Mouse (Mus musculus): Measurements from ENCODE around the gene Nol12.

The Nol12 gene

DNA sequence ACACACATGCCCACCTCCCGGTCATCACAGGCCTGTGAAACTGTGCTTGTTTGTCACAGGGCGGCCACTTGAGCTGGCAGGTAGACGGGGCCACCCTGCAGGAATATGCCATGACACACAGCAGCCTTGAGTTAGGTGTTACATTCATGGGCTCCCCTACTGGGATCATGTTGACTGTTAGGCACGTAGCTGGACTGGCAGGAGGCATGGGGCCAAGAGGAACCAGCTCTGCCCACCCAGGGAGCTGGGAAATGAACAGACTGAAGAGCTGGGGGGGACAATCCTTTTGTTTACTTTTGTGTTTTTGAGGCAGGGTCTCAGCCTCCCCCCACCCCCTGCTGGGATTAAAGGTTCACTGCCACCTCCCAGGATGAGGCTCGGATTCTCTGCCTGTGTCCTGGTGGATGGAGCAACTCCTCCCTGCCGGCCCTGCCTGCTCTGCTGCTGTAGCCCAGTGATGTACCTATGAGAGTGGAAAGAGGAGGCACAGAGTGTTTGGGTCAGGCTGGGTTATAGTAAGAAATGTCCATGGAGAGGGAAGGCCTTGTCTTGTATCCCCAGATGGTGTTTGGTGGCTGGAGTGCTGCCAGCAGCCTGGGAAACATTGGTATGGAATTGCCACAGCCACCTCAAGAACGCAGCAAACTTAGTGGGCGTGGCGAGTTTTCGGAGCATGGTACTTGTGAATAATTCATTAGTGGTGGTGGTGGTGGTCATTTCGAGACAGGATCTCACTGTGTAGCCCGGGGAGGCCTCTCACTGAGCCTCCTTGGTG, 18.5 kb upstream of the Nol12 start:
- peak; percentile 40 to 56 for DNase-seq

DNA sequence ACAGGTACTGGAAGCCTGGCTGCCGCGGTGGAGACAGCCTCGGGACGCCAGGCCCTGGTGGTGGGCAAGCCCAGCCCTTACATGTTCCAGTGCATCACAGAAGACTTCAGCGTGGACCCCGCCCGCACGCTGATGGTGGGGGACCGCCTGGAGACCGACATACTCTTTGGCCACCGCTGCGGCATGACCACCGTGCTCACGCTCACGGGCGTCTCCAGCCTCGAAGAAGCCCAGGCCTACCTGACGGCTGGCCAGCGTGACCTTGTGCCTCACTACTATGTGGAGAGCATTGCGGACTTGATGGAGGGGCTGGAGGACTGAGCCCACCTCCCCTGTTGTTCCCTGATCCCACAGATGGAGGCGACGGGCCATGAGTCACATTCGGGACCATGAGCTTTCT, 16.6 kb upstream of the Nol12 start:
- peak; percentile 27 to 30 for DNase-seq

DNA sequence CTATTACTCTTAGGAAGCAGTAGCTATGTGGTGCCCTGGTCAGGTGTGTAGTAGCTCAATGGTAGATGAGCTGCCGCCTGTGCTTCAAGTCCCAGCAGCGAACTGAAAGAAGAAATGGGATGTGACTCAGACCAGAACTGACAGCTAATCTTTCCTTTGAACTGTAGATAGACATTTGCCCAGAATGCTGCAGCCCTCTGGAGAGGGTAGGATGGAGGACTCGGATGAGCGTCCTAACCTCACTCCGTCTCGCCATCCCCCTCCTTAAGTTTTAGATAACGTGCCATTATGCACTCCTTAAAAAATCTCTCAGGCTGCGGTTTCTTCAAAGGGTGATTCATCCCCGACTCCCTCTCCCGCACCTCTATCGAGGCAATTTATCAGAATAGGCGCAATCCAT, 14.8 kb upstream of the Nol12 start:
- DNase-seq: no peak

DNA sequence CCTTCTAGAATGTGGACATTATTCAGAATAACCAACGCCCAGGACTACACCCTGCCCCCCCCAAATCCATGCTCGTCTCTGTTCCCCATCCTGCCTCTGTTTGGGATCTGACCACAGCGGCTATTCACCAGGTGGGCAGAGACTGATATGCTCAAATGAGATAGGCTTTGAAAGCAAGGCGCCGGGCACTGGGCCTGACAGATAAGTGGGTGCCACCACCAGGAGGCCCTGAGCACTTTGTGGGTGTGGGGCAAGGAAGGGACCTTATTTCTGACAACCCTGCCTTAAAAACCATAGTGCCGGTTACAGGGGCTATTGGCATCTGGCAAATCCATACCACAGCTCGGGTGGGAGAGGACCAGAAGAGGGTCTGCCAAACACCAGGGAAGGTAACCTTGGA, 12.0 kb upstream of the Nol12 start:
- no peak for DNase-seq

DNA sequence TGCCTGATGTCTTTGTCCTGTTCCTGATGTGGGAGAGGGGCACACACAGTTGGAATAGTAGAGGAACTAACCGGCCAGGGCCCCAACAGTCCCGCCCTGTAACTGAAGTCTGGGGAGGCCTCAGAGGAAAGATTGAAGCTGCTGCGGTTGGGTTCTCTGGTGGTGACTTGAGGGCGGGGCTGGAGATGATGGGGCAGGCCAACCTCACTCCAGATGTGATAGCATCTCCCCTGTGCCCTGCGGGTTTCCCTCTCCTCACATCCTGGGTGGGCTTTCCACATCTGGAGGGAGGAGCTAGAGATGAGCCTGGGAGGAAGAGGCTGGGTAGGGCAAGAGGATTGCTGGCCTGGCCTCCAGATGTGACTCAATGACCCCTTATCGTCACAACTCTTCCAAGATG, 11.1 kb upstream of the Nol12 start:
- no peak for DNase-seq

DNA sequence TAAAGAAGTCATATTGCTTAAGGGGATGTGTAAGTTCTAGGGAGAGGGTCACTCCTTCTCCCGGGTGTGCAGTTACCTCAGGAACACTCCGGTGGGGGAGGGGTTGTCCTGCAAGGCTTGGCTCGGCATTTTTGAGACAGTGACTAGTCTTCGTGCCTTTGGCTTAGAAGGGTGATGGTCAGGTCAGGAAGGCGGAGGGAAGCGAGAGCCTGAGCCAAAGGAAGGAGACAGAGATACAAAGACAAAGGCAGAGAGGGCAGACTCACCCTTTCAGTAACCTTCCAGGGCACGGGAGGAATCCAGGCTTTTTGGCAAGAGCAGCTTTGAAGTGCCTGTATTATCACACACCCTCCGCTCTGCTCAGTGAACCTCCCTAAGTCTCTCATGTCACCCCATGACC, 9.6 kb upstream of the Nol12 start:
- DNase-seq: peak; percentile 37 to 48

DNA sequence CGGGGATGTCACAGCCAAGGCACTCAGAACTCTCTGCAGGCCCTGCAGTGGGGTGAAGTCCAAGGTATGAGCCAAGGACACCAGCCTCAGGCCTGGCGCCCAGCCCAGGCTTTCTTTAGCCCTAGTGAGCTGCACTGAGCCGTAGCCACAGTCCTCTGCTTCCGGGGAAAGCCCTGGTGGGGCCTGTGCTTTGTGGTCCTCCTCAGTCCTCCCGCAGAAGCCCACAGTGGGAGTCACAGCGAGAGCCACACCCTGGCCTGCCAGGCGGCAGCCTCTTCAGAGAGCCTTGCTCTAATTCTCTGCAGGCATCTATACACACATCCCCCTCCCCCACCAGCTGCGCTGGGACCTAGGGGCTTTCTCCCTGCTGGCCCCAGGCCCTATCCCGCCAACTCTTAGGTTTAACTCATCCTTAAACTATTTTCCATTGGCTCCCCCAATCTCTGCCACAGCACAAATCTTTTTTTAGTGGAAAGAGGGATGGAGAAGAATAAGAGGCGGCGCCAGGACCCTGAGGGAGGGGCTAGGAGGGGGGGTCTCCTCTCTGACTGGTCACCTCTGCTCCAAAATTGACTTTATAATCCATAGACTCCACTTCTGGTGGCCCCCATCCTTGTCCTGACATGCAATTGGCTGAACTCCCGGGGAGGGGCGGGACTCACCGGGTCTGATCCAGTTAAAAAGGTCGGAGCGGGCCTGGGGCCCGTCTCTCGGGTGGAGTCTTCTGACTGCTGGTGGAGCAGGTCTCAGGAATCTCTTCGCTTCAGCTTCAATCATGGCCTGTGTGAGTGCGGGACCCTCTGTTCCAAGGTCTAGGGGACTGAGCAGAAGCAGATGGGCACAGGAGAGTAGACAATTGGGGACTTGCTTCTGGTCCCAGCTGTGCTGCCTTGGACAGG, 8.5 kb upstream of the Nol12 start, which contains the start of gene Lgals1:
TSS of gene Lgals1 (plus strand) at position 705 of the 899 bp plus-strand sequence.
- DNase-seq: peak; percentile 91 to 95

DNA sequence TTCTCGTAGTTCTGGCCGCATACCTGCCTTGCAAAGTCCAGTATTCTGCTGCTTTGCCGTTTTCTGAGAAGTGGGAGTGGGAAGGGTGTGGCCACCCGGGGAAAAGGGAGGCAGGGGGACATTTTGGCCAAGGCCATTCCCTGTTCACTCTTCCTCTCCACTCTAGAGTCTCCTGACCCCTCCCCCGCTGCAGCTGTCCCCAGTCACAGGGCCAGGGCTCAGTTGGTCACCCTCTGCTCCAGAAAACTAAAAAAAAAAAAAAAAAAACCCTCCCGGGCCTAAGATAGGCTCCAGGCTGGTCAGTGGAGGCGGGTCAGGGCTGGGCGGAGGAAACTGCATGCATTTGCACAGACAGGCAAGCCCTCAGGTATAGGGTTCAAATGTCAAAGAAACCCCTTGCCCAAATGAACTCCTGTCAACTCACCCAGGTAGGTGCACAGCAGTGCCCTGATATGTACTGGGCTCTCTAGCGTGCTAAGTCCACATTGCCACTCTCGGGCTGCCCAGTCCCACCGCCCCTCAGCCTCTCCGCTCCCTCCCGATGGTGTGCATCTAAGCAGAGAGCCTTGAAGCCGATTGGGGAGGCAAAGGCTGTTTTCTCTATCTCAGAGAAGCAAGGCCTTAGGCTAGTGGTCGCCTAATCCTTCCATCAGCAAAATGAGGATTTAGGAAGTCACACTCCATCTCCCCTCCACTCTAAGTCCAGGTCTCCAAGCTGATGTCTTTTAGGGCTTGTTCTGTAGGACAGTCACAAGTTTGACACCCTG, 7.5 kb upstream of the Nol12 start:
- peak; percentile 57 to 71 for DNase-seq

DNA sequence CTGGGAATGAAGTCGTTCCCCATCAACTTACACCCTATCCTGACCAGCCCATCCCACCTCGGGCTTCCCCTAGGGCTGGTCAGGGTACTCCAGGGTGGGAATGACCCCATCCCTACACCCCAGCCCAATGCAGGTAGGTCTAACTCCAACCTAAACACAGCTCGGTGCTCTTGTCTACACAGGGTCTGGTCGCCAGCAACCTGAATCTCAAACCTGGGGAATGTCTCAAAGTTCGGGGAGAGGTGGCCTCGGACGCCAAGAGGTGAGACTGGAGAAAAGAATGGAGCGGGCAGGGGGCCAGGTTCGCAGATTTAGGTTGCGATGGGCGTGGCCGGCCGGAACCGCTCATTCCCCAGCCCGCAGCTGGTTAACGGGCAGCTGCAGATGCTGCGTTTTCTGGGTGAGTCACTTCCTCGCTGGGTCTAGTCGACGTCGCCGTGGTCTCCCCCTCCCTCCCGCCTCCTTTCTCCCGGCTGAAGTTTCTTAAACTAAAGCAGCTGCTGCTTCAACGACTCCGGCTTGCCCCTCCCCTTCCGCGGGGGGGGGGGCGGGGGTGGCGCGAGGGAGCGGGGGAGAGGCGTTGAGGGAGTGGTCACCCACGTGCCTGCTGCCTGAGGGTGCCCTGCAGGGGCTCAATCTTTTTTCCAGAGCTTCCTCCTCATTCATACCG, 6.8 kb upstream of the Nol12 start:
- peak; percentile 84 to 91 for DNase-seq

DNA sequence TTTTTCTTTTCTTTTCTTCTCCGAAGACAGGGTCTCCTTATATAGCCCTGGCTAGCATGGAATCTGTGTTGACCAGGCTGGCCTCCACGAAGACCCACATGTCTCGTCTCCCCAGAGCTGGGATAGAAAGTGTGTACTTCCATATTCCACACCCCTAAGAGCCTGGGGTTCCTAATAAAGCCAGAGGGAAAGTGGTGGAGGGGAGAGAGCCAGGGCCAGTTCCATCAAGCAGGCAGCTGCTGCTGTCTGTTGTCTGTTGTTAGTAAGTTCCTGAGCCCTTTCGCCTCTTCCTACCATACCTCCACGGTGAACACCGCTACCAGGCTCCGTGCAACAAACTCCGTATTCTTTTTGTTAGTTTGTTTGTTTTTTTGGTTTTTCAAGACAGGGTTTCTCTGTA, 6.2 kb upstream of the Nol12 start:
- no peak for DNase-seq

DNA sequence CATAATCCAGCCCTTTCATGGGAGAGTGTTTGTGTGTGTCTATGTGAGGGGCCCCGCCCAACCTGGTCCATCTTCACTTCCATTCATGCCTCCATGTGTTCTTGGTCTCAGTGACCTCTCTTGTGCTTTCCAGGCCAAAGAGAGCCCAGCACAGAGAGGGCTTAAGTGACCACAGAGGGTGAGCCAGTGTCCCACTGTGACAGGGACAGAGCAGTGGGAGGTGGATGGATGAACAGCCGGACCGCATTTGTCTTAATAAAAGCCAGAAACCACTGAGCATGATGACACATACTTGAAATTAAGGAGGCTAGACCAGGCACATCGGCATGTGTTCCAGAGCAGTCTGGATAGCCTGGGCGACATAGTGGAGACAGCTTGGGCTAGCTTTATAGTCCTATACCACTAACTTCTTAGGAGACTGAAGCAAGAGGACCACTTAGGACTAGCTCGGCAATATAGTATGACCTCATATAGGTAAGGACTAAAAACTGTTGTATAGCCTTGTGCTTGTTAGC, 4.5 kb upstream of the Nol12 start:
- DNase-seq: no peak

DNA sequence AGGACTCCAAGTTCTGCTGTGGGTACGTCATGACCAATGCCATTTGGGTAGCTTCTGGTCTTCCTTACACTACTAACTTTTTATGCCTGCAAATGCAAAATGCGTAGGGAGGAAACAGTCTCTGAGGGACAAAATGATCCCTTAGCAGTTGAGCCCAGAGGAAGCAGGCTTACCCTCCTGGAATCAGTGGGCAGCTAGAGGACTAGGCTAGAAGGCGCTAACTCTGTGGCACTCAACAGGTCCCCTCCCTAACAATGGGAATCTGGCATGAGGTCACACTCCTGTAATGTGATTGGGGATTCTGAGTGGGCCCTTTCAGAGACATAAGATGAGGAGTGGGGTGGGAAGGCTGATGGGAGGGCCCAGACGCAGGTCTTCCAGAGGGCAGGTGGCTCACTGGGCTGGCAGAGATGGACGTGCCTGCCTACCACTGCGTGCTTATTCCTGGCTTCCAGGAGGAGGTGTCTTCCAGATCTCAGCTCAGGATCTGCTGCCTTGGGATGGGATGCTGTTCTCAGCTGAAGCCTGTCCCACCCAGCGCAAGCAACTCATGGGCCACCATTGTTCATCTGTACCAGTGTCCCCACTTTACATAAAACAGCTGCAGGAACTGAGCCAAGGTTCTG, 3.8 kb upstream of the Nol12 start:
- no peak for DNase-seq

DNA sequence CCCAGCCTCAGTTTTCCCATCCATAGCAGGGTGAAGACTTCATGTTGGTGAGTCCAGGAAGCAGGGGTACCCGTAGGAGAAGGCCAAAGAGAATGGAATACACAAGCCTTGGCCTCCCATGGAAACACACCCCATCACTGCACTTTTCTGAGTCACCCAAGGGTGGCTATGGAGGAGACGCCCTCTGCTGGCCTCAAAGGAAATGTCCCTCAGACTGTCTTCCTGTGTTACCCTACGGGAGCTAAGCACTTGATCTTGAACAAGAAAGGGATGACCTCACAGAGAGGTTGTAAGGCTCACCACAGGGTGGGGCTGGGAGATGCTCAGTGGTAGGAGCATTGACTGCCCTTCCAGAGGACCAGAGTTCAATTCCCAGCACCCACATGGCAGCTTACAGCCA, 3.2 kb upstream of the Nol12 start:
- DNase-seq: peak; percentile 62 to 74

DNA sequence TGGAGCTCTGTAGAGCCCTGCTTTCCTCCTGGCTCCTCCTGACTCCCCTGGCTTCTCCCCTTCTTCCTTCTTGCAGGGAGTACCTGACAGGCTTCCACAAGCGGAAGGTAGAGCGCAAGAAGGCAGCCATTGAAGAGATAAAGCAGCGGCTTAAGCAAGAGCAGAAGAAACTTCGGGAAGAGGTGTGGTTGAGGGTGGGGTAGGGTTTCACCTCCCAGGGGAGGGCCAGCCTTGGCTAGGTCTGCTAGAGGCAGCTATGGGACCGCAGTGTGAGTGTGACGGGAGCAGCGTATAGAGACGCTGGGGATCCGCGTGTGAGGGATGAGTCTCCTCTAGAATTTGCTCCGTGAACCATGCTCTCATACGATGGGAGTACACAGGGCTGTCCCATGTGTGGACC, 1.7 kb downstream of the Nol12 start:
- DNase-seq: no peak

DNA sequence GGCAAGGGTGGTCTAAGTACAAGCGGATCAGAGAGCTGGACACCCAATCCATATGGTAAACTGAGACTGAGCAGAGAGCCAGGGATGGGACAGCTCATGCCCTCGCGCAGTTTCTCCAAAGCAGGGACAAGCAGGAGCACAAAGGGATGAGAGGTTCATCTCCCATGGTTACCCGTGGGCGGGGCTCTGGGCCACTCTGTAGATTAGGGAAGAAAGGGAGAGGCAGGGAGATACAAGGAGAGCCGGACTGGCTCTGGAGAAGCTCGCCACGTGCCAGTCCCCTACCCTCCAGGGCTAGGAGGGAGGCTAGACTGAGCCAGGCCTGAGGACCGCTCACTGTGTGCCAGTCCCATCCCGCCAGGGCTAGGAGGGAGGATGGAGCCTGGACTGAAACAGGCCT, 2.6 kb downstream of the Nol12 start:
- no peak for DNase-seq

DNA sequence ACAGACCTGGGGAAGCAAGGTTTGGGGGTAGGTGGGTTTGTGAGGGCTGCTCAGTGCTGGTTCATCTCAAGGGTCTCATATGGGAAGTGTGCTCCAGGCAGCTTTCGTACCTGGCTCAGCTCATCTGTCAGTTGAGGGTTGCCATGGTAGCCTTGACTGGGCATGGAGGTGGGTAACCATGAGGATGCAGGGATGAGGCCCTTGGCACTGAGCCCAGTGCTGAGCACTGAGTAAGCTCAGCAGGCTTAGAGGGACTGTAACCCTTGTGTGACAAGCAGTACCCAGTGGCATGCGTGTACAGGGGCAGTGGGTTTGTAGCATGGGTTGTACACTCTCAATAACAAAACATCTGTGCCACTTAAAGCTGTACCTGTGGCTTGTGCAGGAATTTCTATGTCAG, 3.2 kb downstream of the Nol12 start:
- no peak for DNase-seq

DNA sequence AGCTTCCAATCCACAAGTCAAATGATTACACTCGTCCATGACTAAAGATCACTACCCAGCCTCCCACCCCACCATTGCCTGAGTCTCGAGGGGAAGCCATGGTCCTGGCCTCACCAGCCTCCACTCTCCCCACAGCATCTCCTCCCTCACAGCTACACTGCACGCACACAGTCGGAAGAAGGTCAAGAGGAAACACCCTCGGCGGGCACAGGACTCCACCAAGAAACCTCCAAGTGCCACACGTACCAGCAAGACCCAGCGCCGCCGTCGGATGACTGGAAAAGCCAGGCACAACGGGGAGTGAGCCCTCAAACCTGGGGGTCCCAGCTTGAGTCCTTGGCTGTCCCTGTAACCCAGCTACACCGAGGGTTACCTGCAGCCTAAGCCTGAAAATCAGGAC, 5.6 kb downstream of the Nol12 start:
- DNase-seq: no peak

DNA sequence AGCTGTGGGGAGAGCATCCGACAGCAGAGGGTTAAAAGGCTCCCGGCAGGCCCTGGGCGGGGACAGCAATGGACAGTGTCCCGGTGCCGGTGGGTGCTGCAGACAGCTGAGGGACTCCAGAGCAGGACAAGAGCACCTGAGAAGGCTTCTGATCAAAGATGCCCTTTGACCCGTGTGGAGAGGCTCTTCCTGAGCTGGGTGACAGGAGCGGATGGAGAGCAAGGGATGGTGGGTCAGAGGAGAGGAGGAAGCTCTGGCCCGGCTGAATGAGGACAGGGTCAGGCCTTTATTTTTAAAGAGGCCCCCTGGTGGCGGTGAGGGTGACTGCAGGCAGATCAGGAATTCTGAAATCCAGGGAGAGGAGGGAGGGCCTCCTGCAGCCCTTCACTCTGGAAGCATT, 7.9 kb downstream of the Nol12 start:
- peak; percentile 88 to 91 for DNase-seq

DNA sequence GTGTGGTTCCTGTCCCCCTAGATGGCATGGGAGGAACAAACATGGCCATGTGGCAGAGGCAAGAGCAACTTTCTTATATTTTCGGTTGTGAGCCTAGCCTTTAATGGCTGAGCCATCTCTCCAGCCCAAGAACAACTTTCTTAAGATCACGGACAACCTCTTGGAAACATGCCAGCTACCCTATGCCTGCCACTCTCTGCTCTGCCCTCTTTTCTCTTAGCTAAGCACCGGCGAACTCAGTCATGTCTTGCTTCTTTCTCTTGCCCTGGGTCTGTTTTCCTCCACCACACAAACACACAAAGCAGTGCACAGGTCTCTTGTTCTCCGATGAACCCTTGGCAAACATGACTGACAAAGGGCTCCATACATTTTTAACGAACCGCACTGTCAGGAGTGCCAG, 11.5 kb downstream of the Nol12 start:
- no peak for DNase-seq

DNA sequence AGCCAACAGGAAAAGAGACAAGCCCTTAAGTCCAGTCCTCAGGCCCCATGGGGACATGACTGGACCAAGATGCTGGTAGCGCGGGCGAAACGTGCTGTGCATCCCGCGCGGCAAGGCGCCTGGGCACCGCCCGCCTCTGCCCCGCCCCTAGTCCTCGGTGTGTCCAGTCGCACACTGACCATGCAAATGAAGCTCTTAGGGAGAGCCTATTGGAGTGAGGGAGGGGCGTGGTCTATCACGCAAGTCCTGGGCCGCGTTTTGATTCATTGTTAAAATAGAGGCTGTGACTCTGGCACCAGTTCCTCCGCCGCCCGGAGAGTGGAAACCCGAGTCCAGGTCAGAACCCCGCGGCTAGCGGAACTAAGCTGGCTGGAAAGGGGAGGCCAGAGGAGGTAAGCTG, 12.9 kb downstream of the Nol12 start, which contains the start of gene Triobp:
TSS of gene Triobp (plus strand) at position 68 of the 400 bp plus-strand sequence.
- DNase-seq: peak; percentile 88 to 94

DNA sequence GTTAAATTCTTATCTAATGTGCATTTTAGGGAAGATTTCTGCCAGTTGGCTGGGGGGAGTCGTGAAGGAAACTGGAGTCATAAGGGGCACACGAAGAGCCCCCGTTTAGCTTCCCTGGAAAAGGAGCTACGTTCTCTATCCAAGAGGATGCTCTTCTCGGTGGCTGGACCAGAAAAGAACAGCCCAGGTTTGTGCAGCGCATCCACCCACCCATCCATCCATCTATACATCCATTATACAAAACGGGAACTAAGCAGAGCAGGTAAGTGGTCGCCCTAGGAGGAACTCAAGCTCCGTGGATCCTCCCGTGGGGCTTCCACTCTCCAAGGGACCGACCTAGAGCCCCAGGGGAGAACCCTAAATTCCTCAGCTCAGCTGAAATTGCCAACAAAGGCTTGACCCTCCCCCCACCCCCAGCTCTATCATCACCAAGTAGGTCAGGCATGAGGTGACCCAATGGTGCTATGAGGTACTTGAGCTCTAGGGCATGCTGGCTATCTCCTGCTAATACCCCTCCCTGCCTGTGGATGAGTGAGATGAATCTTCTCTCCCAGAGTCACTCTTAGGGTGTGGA, 13.5 kb downstream of the Nol12 start:
- no peak for DNase-seq

DNA sequence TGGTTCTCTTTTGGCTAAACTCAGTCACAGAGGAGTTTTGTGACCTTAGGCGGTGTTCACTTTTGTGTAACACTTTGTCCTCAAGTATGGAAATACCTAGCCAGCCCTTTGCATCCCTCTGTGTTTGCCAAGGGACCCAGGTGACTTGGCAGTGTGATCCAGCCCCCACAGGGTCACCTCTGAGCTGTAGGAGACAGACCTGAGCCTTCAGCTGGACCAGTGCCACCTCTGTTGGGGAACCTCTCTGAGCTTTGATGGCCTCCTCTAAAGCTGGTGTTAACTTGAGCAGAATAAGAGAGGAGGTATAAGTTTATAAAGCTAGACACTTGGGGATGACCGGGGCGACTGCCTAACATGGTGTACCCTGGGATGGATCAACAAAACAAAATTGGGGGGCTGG, 14.2 kb downstream of the Nol12 start:
- DNase-seq: no peak

Data from kidney, postnatal 4 days (tissue).